Mouse (Mus musculus) E14TG2a.4 (cell line): ENCODE measurements at regions not wholly inside any gene's neighbourhood (a gene's known extent, or its start where the extent isn't known, plus 50 kb on each side); places are given as distances from the start of the nearest gene placed in this dataset.

Source experiments
- CTCF ChIP-seq: conservative IDR thresholded peaks from 2 replicates; pipeline ENCODE4 v1.5.1; 2014; ENCODE audit warnings: low read length
- NANOG ChIP-seq: IDR thresholded peaks from 2 replicates; pipeline ENCODE4 v1.6.1; 2014; ENCODE audit warnings: borderline replicate concordance, low read length, mixed read lengths
- POU5F1 ChIP-seq: IDR thresholded peaks from 2 replicates; pipeline ENCODE4 v1.6.1; 2014; ENCODE audit warnings: low read length, borderline replicate concordance

DNA sequence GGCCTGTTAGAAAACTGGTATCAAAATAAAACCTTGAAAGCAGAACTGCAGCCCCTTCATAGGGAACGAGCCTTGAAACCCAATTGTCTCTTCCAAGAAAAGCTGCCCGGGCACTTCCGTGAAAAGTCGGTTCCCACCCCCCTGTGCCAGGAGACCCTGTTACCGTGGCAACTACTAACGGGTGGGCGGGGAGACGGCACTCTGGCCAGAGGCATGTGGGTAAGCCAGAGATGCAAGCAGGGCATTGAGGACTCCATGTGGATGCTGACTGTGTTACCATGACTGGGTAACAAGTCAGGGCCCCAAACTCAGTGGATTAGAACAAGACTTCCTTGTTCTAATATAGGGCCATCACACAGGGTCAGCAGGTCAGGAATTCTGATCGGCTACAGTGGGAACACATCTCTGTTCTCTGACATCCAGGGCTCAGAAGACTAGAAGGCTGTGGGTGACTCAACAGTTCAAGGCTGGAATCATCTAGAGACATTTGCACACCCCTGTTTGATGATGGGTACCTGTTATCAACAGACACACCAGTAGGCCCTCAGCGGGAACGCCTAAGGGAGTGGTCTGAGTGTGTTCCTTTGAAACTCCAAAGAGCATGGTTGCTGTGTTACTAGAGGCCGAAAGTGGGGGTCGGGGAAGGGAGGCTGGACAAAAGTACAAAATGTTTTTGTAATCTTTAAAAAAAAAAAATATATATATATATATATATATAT is 236.9 kb upstream of the Sdk2 start:
- TF ChIP-seq CTCF (no peak), POU5F1 (no peak), NANOG (no peak)
